Mouse (Mus musculus) embryonic fibroblast, embryonic 13.5 days (primary cell): ENCODE measurements around the gene Tango6. TPM values are rescaled to one million over a fixed set of nuclear protein-coding genes. Genes with fewer than 3 reads are reported as not detected.

ENCODE experiments used
- H3K27ac ChIP-seq: 2 replicates; pipeline ENCODE4 v1.5.1; 2012; ENCODE audit warnings: low read length, control low read depth, inconsistent platforms; ENCODE audit not compliant: insufficient read depth
- H3K4me1 ChIP-seq: 2 replicates; pipeline ENCODE4 v1.6.1; 2011; ENCODE audit warnings: low read length; ENCODE audit not compliant: control insufficient read depth, insufficient read depth
- H3K4me3 ChIP-seq: 2 replicates; pipeline ENCODE4 v1.5.1; 2011; ENCODE audit warnings: mild to moderate bottlenecking, control low read depth, low read length; ENCODE audit not compliant: insufficient read depth
- CTCF ChIP-seq: IDR thresholded peaks from 2 replicates; pipeline ENCODE4 v1.5.1; 2011; ENCODE audit warnings: mild to moderate bottlenecking, control low read depth, low read length, moderate library complexity, borderline replicate concordance; ENCODE audit not compliant: insufficient read depth
- POLR2A ChIP-seq: IDR thresholded peaks from 2 replicates; pipeline ENCODE4 v1.6.1; 2011; ENCODE audit warnings: low read depth, mild to moderate bottlenecking, control low read depth, low read length, moderate library complexity
- polyA plus RNA-seq: library from polyadenylated mRNA; stranded (reverse); fragments of >200 nt; gene quantifications from 2 replicates; pipeline ENCODE4 v1.2.4, GENCODE M21; 2011; ENCODE audit warnings: low read depth; ENCODE audit not compliant: missing spikeins, insufficient read length

Gene Tango6
- polyA plus RNA-seq = 7.0 and 7.2 TPM in 2 replicates

GRCm38 (mm10) chr8:106682971-106683668 is at the start of gene Tango6:
Gene Tango6, plus strand, starts transcription at chr8:106683068.
- H3K4me1 ChIP-seq = no peaks in the 10 kb centered on the region
- TF ChIP-seq POLR2A = peak; percentile 95
- peak; percentile 62; the same call in 1 of the 2 replicates for TF ChIP-seq CTCF
- peak within 1 kb of the TSS; percentile 72 for H3K27ac ChIP-seq
- H3K4me3 ChIP-seq = peak within 1 kb of the TSS; percentile 73

GRCm38 (mm10) chr8:106633361-106634158 is 49.3 kb upstream of the Tango6 start:
- no peak overlapping the region for H3K4me3 ChIP-seq
- no peaks in the 10 kb centered on the region for H3K4me1 ChIP-seq
- TF ChIP-seq POLR2A (no peak), CTCF (no peak)
- no peak overlapping the region for H3K27ac ChIP-seq

GRCm38 (mm10) chr8:106635284-106635683 is 47.6 kb upstream of the Tango6 start:
- Histone ChIP-seq H3K4me1 (no peaks in the 10 kb centered on the region), H3K27ac (no peak overlapping the region), H3K4me3 (no peak overlapping the region)
- TF ChIP-seq POLR2A (no peak), CTCF (no peak)

GRCm38 (mm10) chr8:106637446-106637845 is 45.4 kb upstream of the Tango6 start:
- no peak for TF ChIP-seq POLR2A
- TF ChIP-seq CTCF = no peak
- Histone ChIP-seq H3K27ac (no peak overlapping the region), H3K4me1 (peaks cover 3% of the 10 kb centered on the region; the same call in 1 of the 2 replicates)

GRCm38 (mm10) chr8:106638768-106639295 is 44.0 kb upstream of the Tango6 start:
- H3K27ac ChIP-seq = no peak overlapping the region
- TF ChIP-seq POLR2A (no peak), CTCF (no peak)
- peaks cover 3% of the 10 kb centered on the region; the same call in 1 of the 2 replicates for H3K4me1 ChIP-seq
- no peak overlapping the region for H3K4me3 ChIP-seq

More at GRCm38 (mm10) chr8:106637446-106637845, 45.4 kb upstream of the Tango6 start:
- H3K4me3 ChIP-seq = no peak overlapping the region

- Histone ChIP-seq H3K4me3 (no peak overlapping the region), H3K27ac (no peak overlapping the region), H3K4me1 (peaks cover 3% of the 10 kb centered on the region; the same call in 1 of the 2 replicates)
- no peak for TF ChIP-seq CTCF
- no peak for TF ChIP-seq POLR2A
Observed at GRCm38 (mm10) chr8:106640212-106640611, 42.7 kb upstream of the Tango6 start.

- no peak overlapping the region for H3K27ac ChIP-seq
- no peak overlapping the region for H3K4me3 ChIP-seq
- H3K4me1 ChIP-seq = peaks cover 3% of the 10 kb centered on the region; the same call in 1 of the 2 replicates
- TF ChIP-seq CTCF (no peak), POLR2A (no peak)
Observed at GRCm38 (mm10) chr8:106640921-106641320, 41.9 kb upstream of the Tango6 start.

- Histone ChIP-seq H3K27ac (no peak overlapping the region), H3K4me3 (no peak overlapping the region), H3K4me1 (peaks cover 3% of the 10 kb centered on the region; the same call in 1 of the 2 replicates)
- no peak for TF ChIP-seq CTCF
- no peak for TF ChIP-seq POLR2A
Observed at GRCm38 (mm10) chr8:106642172-106642571, 40.7 kb upstream of the Tango6 start.

GRCm38 (mm10) chr8:106643100-106643499 is 39.8 kb upstream of the Tango6 start:
- Histone ChIP-seq H3K4me3 (no peak overlapping the region), H3K4me1 (peaks cover 3% of the 10 kb centered on the region; the same call in 1 of the 2 replicates), H3K27ac (no peak overlapping the region)
- no peak for TF ChIP-seq POLR2A
- TF ChIP-seq CTCF = no peak

- TF ChIP-seq POLR2A (no peak), CTCF (no peak)
- no peak overlapping the region for H3K27ac ChIP-seq
- peaks cover 3% of the 10 kb centered on the region; the same call in 1 of the 2 replicates for H3K4me1 ChIP-seq
- no peak overlapping the region for H3K4me3 ChIP-seq
Observed at GRCm38 (mm10) chr8:106644957-106645356, 37.9 kb upstream of the Tango6 start.
